Mouse (Mus musculus) spleen, postnatal 4 days (tissue): ENCODE results near the gene Fam189a2.

ENCODE experiments used
- DNase-seq, 2 experiments: peaks; one replicate each; pipeline ENCODE4 v3.0.0; 2022; ENCODE audit warnings: low spot score in 2 of 2

The Fam189a2 gene

GRCm38 (mm10) chr19:24025876-24026275, 4.9 kb downstream of the Fam189a2 start:
- DNase-seq = no peak

- no peak for DNase-seq
Measured at GRCm38 (mm10) chr19:24024667-24025066, 6.2 kb downstream of the Fam189a2 start.

GRCm38 (mm10) chr19:24024131-24024530, 6.7 kb downstream of the Fam189a2 start:
- no peak for DNase-seq

- no peak for DNase-seq
Measured at GRCm38 (mm10) chr19:24023351-24023750, 7.5 kb downstream of the Fam189a2 start.

GRCm38 (mm10) chr19:24022771-24023170, 8.0 kb downstream of the Fam189a2 start:
- no peak for DNase-seq

- no peak for DNase-seq
Measured at GRCm38 (mm10) chr19:24022301-24022700, 8.5 kb downstream of the Fam189a2 start.

- DNase-seq = no peak
Measured at GRCm38 (mm10) chr19:24020736-24021135, 10.1 kb downstream of the Fam189a2 start.

GRCm38 (mm10) chr19:24019609-24020008, 11.2 kb downstream of the Fam189a2 start:
- DNase-seq = no peak

GRCm38 (mm10) chr19:24018396-24018795, 12.4 kb downstream of the Fam189a2 start:
- DNase-seq = no peak

- no peak for DNase-seq
Measured at GRCm38 (mm10) chr19:24017892-24018291, 12.9 kb downstream of the Fam189a2 start.

- no peak for DNase-seq
Measured at GRCm38 (mm10) chr19:24017427-24017826, 13.4 kb downstream of the Fam189a2 start.

- DNase-seq = no peak
Measured at GRCm38 (mm10) chr19:24016706-24017386, 14.0 kb downstream of the Fam189a2 start.

GRCm38 (mm10) chr19:24013241-24013640, 17.6 kb downstream of the Fam189a2 start:
- no peak for DNase-seq

GRCm38 (mm10) chr19:24012479-24012878, 18.3 kb downstream of the Fam189a2 start:
- DNase-seq = no peak

GRCm38 (mm10) chr19:24007638-24008360, 23.0 kb downstream of the Fam189a2 start:
- DNase-seq = no peak

GRCm38 (mm10) chr19:24007002-24007637, 23.7 kb downstream of the Fam189a2 start:
- DNase-seq = no peak

GRCm38 (mm10) chr19:23995766-23996399, 34.9 kb downstream of the Fam189a2 start:
- DNase-seq = no peak

- DNase-seq = no peak
Measured at GRCm38 (mm10) chr19:23988166-23988565, 42.7 kb downstream of the Fam189a2 start.

- DNase-seq = no peak
Measured at GRCm38 (mm10) chr19:23987291-23987690, 43.5 kb downstream of the Fam189a2 start.

- no peak for DNase-seq
Measured at GRCm38 (mm10) chr19:23984186-23984585, 46.6 kb downstream of the Fam189a2 start.

GRCm38 (mm10) chr19:23980598-23980997, 50.2 kb downstream of the Fam189a2 start:
- no peak for DNase-seq

- no peak for DNase-seq
Measured at GRCm38 (mm10) chr19:23977901-23978443, 52.8 kb downstream of the Fam189a2 start.
